Mouse (Mus musculus) ES-Bruce4 (cell line): ENCODE data around the gene Reg4.

Experiments
- CTCF ChIP-seq: IDR thresholded peaks from one replicate; pipeline ENCODE4 v1.8.1; 2011; ENCODE audit warnings: low read depth, low read length
- EP300 ChIP-seq: IDR thresholded peaks from 2 replicates; pipeline ENCODE4 v1.6.1; 2011; ENCODE audit warnings: low read depth, low read length; ENCODE audit not compliant: insufficient read depth
- POLR2A ChIP-seq: IDR thresholded peaks from one replicate; pipeline ENCODE4 v1.8.1; 2011; ENCODE audit warnings: low read length; ENCODE audit not compliant: insufficient read depth

GRCm38 (mm10) chr3:98209161-98209560, 12.8 kb upstream of the Reg4 start:
- TF ChIP-seq POLR2A (no peak), CTCF (no peak), EP300 (no peak)
